Mouse (Mus musculus) urinary bladder, postnatal 14 days (tissue): ENCODE data around the gene Baiap2.

Experiments
- DNase-seq: peaks from one replicate; pipeline ENCODE4 v3.0.0; 2021; ENCODE audit warnings: low spot score

Baiap2 gene

GRCm38 (mm10) chr11:119920668-119921067, 21.9 kb upstream of the Baiap2 start:
- no peak for DNase-seq

GRCm38 (mm10) chr11:119925176-119925575, 17.4 kb upstream of the Baiap2 start:
- no peak for DNase-seq

GRCm38 (mm10) chr11:119926762-119927161, 15.8 kb upstream of the Baiap2 start:
- DNase-seq, result no peak

GRCm38 (mm10) chr11:119928023-119928681, 14.4 kb upstream of the Baiap2 start:
- DNase-seq, result peak; percentile 45

- DNase-seq, result no peak
Measured at GRCm38 (mm10) chr11:119929603-119930265, 12.8 kb upstream of the Baiap2 start.

- DNase-seq, result no peak
Measured at GRCm38 (mm10) chr11:119931809-119932208, 10.8 kb upstream of the Baiap2 start.

- no peak for DNase-seq
Measured at GRCm38 (mm10) chr11:119933142-119933541, 9.4 kb upstream of the Baiap2 start.

GRCm38 (mm10) chr11:119933819-119934583, 8.6 kb upstream of the Baiap2 start:
- DNase-seq, result no peak

GRCm38 (mm10) chr11:119934773-119935172, 7.8 kb upstream of the Baiap2 start:
- no peak for DNase-seq

- peak; percentile 82 for DNase-seq
Measured at GRCm38 (mm10) chr11:119935457-119935856, 7.1 kb upstream of the Baiap2 start.

GRCm38 (mm10) chr11:119936456-119936855, 6.1 kb upstream of the Baiap2 start:
- DNase-seq, result no peak

GRCm38 (mm10) chr11:119937216-119937615, 5.3 kb upstream of the Baiap2 start:
- peak; percentile 53 for DNase-seq

GRCm38 (mm10) chr11:119937772-119938502, 4.6 kb upstream of the Baiap2 start:
- DNase-seq, result no peak

- DNase-seq, result no peak
Measured at GRCm38 (mm10) chr11:119939073-119939710, 3.4 kb upstream of the Baiap2 start.

- DNase-seq, result no peak
Measured at GRCm38 (mm10) chr11:119939711-119940106, 2.9 kb upstream of the Baiap2 start.

GRCm38 (mm10) chr11:119940142-119940541, 2.4 kb upstream of the Baiap2 start:
- no peak for DNase-seq

- DNase-seq, result no peak
Measured at GRCm38 (mm10) chr11:119941794-119942193, 769 bp upstream of the Baiap2 start.

- DNase-seq, result no peak
Measured at GRCm38 (mm10) chr11:119942201-119942726, 299 bp upstream of the Baiap2 start.

- DNase-seq, result no peak
Measured at GRCm38 (mm10) chr11:119943428-119943988, 945 bp downstream of the Baiap2 start.

- no peak for DNase-seq
Measured at GRCm38 (mm10) chr11:119945343-119945742, 2.8 kb downstream of the Baiap2 start.

- DNase-seq, result no peak
Measured at GRCm38 (mm10) chr11:119947426-119947825, 4.9 kb downstream of the Baiap2 start.
